Mouse (Mus musculus): ENCODE data around the gene Csmd2. TPM values are rescaled to one million over a fixed set of nuclear protein-coding genes. Genes with fewer than 3 reads are reported as not detected.

Gene Csmd2
- 23.8 and 24.0 TPM in 2 replicates for polyA plus RNA-seq (2012; rRNA removed)

DNA sequence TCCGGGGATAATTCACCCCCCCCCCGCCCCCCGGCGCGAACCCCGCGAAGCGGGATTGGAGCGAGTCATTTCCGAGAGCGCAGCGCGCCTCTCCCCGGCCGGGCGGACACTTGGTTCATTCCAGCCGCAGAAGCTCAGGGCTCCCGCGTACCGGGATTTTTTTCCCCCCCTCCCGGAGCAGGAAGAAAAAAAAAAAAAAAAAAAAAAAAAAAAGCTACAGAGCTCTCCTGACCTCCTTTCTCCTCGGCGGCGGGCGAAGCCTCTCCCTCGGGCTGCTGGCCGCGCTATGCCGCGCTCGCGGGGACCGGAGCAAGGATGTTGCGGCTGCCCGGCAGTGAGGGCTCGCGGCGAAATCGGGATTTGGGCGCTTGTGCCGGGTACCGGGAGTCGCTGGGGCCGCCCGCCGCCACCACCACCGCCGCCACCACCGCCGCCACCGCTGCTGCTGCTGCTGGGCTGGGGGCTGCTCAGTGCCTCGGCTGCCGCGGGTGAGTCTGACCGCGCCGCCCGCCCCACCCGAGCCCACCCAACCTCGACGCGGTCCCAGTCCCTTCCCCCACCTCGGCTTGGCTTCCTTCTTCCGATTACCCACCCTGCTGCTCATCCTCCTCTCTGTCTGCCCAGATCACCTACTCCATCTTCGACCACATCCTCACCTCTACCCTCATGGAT, at the start of gene Csmd2:
Gene Csmd2 (plus strand): TSS at position 74 of the 672 bp plus-strand sequence.

DNA sequence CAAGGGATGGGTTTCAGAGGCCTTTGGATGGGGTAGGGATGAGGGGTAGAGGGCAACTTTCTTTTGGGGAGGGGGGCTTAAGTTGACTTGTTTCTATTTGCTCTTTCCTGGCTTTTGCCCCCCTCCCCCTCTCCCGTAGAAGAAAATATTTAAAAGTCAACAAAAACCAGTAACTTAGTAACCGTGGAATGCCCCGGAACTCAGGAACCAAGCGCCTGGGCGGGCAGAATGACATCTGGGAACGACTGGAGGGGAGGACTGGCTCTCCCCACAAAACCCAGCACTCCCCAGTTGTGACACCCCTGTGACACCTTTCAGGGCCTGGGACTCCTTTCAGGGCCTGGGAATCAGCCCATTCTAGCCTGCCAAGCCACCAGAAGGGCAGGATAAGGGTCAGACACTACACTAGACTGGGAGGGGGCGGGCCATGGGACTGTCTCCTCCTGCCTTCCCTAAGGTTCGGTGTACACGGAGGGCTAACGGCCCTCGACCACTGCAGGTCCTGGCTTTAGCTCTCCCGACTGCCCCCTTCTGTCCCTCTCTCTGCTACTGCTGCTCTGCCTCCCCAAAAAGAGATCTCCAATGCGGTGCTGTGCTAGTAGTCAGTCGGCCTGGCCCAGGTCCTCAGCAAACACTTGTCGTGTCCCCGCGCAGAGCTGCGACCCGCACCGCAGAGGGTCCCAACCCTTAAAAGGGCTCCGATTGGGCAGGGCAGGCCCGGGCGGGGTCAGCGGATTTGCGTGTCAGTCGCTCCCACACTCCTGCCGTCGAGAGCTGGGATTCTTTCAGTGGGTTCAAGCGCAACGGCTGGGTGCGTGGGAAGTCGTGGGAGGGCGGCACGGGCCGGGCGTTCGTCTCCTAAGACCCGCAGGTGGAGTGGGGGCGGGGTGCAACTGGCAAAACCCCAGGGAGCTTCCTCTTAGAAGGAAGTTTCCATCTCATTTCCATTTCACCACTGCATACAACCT, 16.5 kb upstream of the Csmd2 start, which contains the start of gene CK137956:
Gene CK137956 (minus strand): TSS at position 51 of the 968 bp plus-strand sequence.

DNA sequence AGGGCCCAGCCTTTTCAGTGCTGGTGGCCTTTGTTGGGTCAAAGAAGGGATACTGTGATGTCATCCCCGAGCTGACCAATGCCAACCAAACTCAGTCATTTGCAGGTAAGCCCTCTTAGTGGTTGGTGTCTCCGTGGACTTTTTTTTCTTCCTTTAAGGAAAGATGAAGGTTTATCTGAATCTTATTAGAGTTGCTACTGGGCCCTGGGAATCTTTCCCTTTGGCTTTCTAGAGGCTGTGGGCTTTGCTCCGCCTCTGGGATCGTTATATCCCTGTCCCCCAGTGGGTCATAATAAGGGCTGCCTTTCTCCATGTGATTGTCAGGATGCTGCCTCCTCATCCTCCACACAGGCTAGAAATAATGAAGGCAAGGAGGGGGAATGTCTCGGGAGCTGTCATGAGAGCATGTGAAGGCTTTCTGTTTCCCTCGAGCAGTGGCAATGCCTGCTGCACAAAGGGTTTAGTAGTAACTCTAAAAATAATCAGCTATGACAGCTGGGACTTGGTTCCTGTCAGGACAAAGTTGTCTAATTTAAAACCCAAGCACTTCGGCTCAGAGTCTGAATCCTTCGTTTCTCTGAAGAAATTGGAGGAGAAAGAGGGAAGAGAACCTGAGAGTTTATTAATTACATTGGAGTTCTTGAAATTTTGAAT, 273.4 kb downstream of the Csmd2 start, which contains the start of gene Hmgb4:
Gene Hmgb4 (minus strand): TSS at position 51 of the 654 bp plus-strand sequence.

DNA sequence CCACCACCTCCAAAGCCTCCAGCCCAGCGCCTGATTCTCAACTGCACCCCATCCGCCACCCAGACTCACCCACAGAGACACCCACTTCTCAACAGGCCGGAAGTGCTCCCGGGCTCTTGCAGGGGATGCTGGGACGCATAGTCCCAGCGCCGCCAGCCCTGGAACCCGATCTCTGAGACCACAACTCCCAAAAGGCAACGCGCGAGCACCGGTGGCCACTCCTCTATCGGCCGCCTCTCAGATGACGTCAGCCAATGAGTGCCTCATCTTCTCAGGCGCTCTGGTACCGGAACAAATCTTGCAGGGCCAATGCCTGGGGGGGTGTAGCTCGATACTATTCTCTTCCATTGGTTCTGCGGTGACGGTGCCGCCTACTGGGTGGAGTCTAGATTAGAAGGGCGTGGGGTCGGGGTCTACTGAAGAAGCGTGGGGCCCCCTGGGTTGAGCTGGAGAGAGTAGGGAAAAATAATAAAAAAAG, 622.3 kb downstream of the Csmd2 start, which contains the start of gene Zscan20:
Gene Zscan20 (minus strand): TSS at position 174 of the 478 bp plus-strand sequence.

Other genes with a start within 250 kb of the Csmd2 start
- gene CK137956, start 16.9 kb upstream of the Csmd2 start, polyA plus RNA-seq (2012; rRNA removed) = 0.78 and 0.86 TPM in 2 replicates